Mouse (Mus musculus) erythroblast, adult 5-6 weeks (primary cell): ENCODE measurements around the gene Gm7029. TPM values are rescaled to one million over a fixed set of nuclear protein-coding genes. Genes with fewer than 3 reads are reported as not detected.

Experiments
- total RNA-seq, 2 experiments: library from RNA; stranded (forward) in 1 of 2; stranded (reverse) in 1 of 2; fragments of 150-400 nt in 1 of 2; fragments of 200-764, 138-1000 nt in 1 of 2; gene quantifications; 2 replicates each; pipeline versions ENCODE4 v1.2.3 to v1.2.4; 2015 to 2017; ENCODE audit warnings: low replicate concordance in 2 of 2

Gm7029 gene
- total RNA-seq, 2 experiments from 2014 or later, result not detected

Other genes with a start within 250 kb of the Gm7029 start
- 12.5 and 25.3 TPM in 2 replicates for gene Zfp414, start 244.7 kb upstream of the Gm7029 start, total RNA-seq (2015; ENCODE audit: low replicate concordance)
- gene Zfp414, start 244.7 kb upstream of the Gm7029 start, total RNA-seq (2017; ENCODE audit: low replicate concordance), result 4.3 and 8.0 TPM in 2 replicates
- gene Pram1, start 235.8 kb upstream of the Gm7029 start, total RNA-seq (2015; ENCODE audit: low replicate concordance), result 48.4 and 55.8 TPM in 2 replicates
- gene Pram1, start 235.8 kb upstream of the Gm7029 start, total RNA-seq (2017; ENCODE audit: low replicate concordance), result 6.3 and 12.6 TPM in 2 replicates
- gene Hnrnpm, start 187.0 kb upstream of the Gm7029 start, total RNA-seq (2015; ENCODE audit: low replicate concordance), result 1,242 and 1,297 TPM in 2 replicates
- 1,014 and 1,409 TPM in 2 replicates for gene Hnrnpm, start 187.0 kb upstream of the Gm7029 start, total RNA-seq (2017; ENCODE audit: low replicate concordance)
- 910 and 992 TPM in 2 replicates for gene March2, start 155.2 kb upstream of the Gm7029 start, total RNA-seq (2015; ENCODE audit: low replicate concordance)
- 1,070 and 1,140 TPM in 2 replicates for gene March2, start 155.2 kb upstream of the Gm7029 start, total RNA-seq (2017; ENCODE audit: low replicate concordance)
- gene Rab11b, start 113.3 kb upstream of the Gm7029 start, total RNA-seq (2015; ENCODE audit: low replicate concordance), result 43.9 and 50.9 TPM in 2 replicates
- 28.1 and 36.7 TPM in 2 replicates for gene Rab11b, start 113.3 kb upstream of the Gm7029 start, total RNA-seq (2017; ENCODE audit: low replicate concordance)
- 0.96 and 1.5 TPM in 2 replicates for gene Angptl4, start 92.0 kb upstream of the Gm7029 start, total RNA-seq (2015; ENCODE audit: low replicate concordance)
- 1.1 and 4.3 TPM in 2 replicates for gene Angptl4, start 92.0 kb upstream of the Gm7029 start, total RNA-seq (2017; ENCODE audit: low replicate concordance)
- not detected in 2 replicates for gene Kank3, start 63.3 kb upstream of the Gm7029 start, total RNA-seq (2015; ENCODE audit: low replicate concordance)
- gene Kank3, start 63.3 kb upstream of the Gm7029 start, total RNA-seq (2017; ENCODE audit: low replicate concordance), result 0.42 and 1.3 TPM in 2 replicates
- 216 and 275 TPM in 2 replicates for gene Rps28, start 49.3 kb upstream of the Gm7029 start, total RNA-seq (2015; ENCODE audit: low replicate concordance)
- 302 and 335 TPM in 2 replicates for gene Rps28, start 49.3 kb upstream of the Gm7029 start, total RNA-seq (2017; ENCODE audit: low replicate concordance)
- gene Ndufa7, start 49.3 kb upstream of the Gm7029 start, total RNA-seq (2015; ENCODE audit: low replicate concordance), result 50.6 and 57.5 TPM in 2 replicates
- 35.4 and 46.6 TPM in 2 replicates for gene Ndufa7, start 49.3 kb upstream of the Gm7029 start, total RNA-seq (2017; ENCODE audit: low replicate concordance)
- gene Cd320, start 30.7 kb upstream of the Gm7029 start, total RNA-seq (2015; ENCODE audit: low replicate concordance), result 3.1 and 3.3 TPM in 2 replicates
- not detected in 2 replicates for gene Cd320, start 30.7 kb upstream of the Gm7029 start, total RNA-seq (2017; ENCODE audit: low replicate concordance)
- gene Kifc1, start 16.8 kb downstream of the Gm7029 start, total RNA-seq (2015; ENCODE audit: low replicate concordance), result 5.0 and 17.6 TPM in 2 replicates
- gene Kifc1, start 16.8 kb downstream of the Gm7029 start, total RNA-seq (2017; ENCODE audit: low replicate concordance), result 47.5 and 80.7 TPM in 2 replicates
- gene Platr17, start 31.3 kb downstream of the Gm7029 start, total RNA-seq (2015; ENCODE audit: low replicate concordance), result not detected in 2 replicates
- gene Platr17, start 31.3 kb downstream of the Gm7029 start, total RNA-seq (2017; ENCODE audit: low replicate concordance), result 9.7 TPM in 1 of 2 replicates, not detected in the other
- 12.1 and 14.2 TPM in 2 replicates for gene Daxx, start 35.6 kb downstream of the Gm7029 start, total RNA-seq (2015; ENCODE audit: low replicate concordance)
- gene Daxx, start 35.6 kb downstream of the Gm7029 start, total RNA-seq (2017; ENCODE audit: low replicate concordance), result 20.4 and 21.7 TPM in 2 replicates
- gene Tapbp, start 42.1 kb downstream of the Gm7029 start, total RNA-seq (2015; ENCODE audit: low replicate concordance), result 30.7 and 30.9 TPM in 2 replicates
- 34.3 and 39.6 TPM in 2 replicates for gene Tapbp, start 42.1 kb downstream of the Gm7029 start, total RNA-seq (2017; ENCODE audit: low replicate concordance)
- gene Zbtb22, start 42.1 kb downstream of the Gm7029 start, total RNA-seq (2015; ENCODE audit: low replicate concordance), result 4.0 and 7.9 TPM in 2 replicates
- gene Zbtb22, start 42.1 kb downstream of the Gm7029 start, total RNA-seq (2017; ENCODE audit: low replicate concordance), result 8.8 and 10.3 TPM in 2 replicates
- 5.2 and 6.1 TPM in 2 replicates for gene Rgl2, start 55.7 kb downstream of the Gm7029 start, total RNA-seq (2015; ENCODE audit: low replicate concordance)
- gene Rgl2, start 55.7 kb downstream of the Gm7029 start, total RNA-seq (2017; ENCODE audit: low replicate concordance), result 5.6 and 9.7 TPM in 2 replicates
- gene Pfdn6, start 66.5 kb downstream of the Gm7029 start, total RNA-seq (2015; ENCODE audit: low replicate concordance), result 15.9 and 38.0 TPM in 2 replicates
- 22.9 TPM in 2 replicates for gene Pfdn6, start 66.5 kb downstream of the Gm7029 start, total RNA-seq (2017; ENCODE audit: low replicate concordance)
- gene Wdr46, start 66.8 kb downstream of the Gm7029 start, total RNA-seq (2015; ENCODE audit: low replicate concordance), result 4.0 and 15.9 TPM in 2 replicates
- 7.5 and 8.5 TPM in 2 replicates for gene Wdr46, start 66.8 kb downstream of the Gm7029 start, total RNA-seq (2017; ENCODE audit: low replicate concordance)
- gene B3galt4, start 77.7 kb downstream of the Gm7029 start, total RNA-seq (2015; ENCODE audit: low replicate concordance), result not detected in 2 replicates
- gene B3galt4, start 77.7 kb downstream of the Gm7029 start, total RNA-seq (2017; ENCODE audit: low replicate concordance), result 0.70 and 0.94 TPM in 2 replicates
- 8.2 and 11.3 TPM in 2 replicates for gene Vps52, start 82.0 kb downstream of the Gm7029 start, total RNA-seq (2015; ENCODE audit: low replicate concordance)
- 13.0 and 17.0 TPM in 2 replicates for gene Vps52, start 82.0 kb downstream of the Gm7029 start, total RNA-seq (2017; ENCODE audit: low replicate concordance)
- gene Rps18, start 82.2 kb downstream of the Gm7029 start, total RNA-seq (2015; ENCODE audit: low replicate concordance), result 758 and 917 TPM in 2 replicates
- gene Rps18, start 82.2 kb downstream of the Gm7029 start, total RNA-seq (2017; ENCODE audit: low replicate concordance), result 207 and 301 TPM in 2 replicates
- gene H2-K1, start 126.5 kb downstream of the Gm7029 start, total RNA-seq (2015; ENCODE audit: low replicate concordance), result 177 and 273 TPM in 2 replicates
- gene H2-K1, start 126.5 kb downstream of the Gm7029 start, total RNA-seq (2017; ENCODE audit: low replicate concordance), result 97.6 and 121 TPM in 2 replicates
- 1.9 and 9.2 TPM in 2 replicates for gene Ring1, start 150.8 kb downstream of the Gm7029 start, total RNA-seq (2015; ENCODE audit: low replicate concordance)
- gene Ring1, start 150.8 kb downstream of the Gm7029 start, total RNA-seq (2017; ENCODE audit: low replicate concordance), result 2.0 and 2.8 TPM in 2 replicates
- 26.5 and 50.7 TPM in 2 replicates for gene H2-Ke6, start 154.2 kb downstream of the Gm7029 start, total RNA-seq (2015; ENCODE audit: low replicate concordance)
- gene H2-Ke6, start 154.2 kb downstream of the Gm7029 start, total RNA-seq (2017; ENCODE audit: low replicate concordance), result 15.0 and 17.8 TPM in 2 replicates
- gene Slc39a7, start 157.8 kb downstream of the Gm7029 start, total RNA-seq (2015; ENCODE audit: low replicate concordance), result not detected in 2 replicates
- 11.5 and 16.6 TPM in 2 replicates for gene Slc39a7, start 157.8 kb downstream of the Gm7029 start, total RNA-seq (2017; ENCODE audit: low replicate concordance)
- 7.1 and 8.3 TPM in 2 replicates for gene Rxrb, start 158.0 kb downstream of the Gm7029 start, total RNA-seq (2015; ENCODE audit: low replicate concordance)
- gene Rxrb, start 158.0 kb downstream of the Gm7029 start, total RNA-seq (2017; ENCODE audit: low replicate concordance), result 10.7 and 12.0 TPM in 2 replicates
- gene Col11a2, start 165.6 kb downstream of the Gm7029 start, total RNA-seq (2015; ENCODE audit: low replicate concordance), result 1.3 TPM in 1 of 2 replicates, not detected in the other
- gene Col11a2, start 165.6 kb downstream of the Gm7029 start, total RNA-seq (2017; ENCODE audit: low replicate concordance), result 4.3 and 7.0 TPM in 2 replicates
- gene H2-Oa, start 218.5 kb downstream of the Gm7029 start, total RNA-seq (2015; ENCODE audit: low replicate concordance), result 0.84 and 7.9 TPM in 2 replicates
- 1.1 TPM in 1 of 2 replicates, not detected in the other for gene H2-Oa, start 218.5 kb downstream of the Gm7029 start, total RNA-seq (2017; ENCODE audit: low replicate concordance)
- gene H2-DMa, start 245.7 kb downstream of the Gm7029 start, total RNA-seq (2015; ENCODE audit: low replicate concordance), result 15.9 and 37.5 TPM in 2 replicates
- gene H2-DMa, start 245.7 kb downstream of the Gm7029 start, total RNA-seq (2017; ENCODE audit: low replicate concordance), result 11.7 and 13.3 TPM in 2 replicates
- 36.1 and 75.0 TPM in 2 replicates for gene Brd2, start 248.8 kb downstream of the Gm7029 start, total RNA-seq (2015; ENCODE audit: low replicate concordance)
- 114 and 135 TPM in 2 replicates for gene Brd2, start 248.8 kb downstream of the Gm7029 start, total RNA-seq (2017; ENCODE audit: low replicate concordance)